Mouse (Mus musculus) brain, embryonic 14.5 days (tissue): ENCODE data around the gene 4931409K22Rik. TPM values are rescaled to one million over a fixed set of nuclear protein-coding genes. Genes with fewer than 3 reads are reported as not detected.
A peak's percentile ranks its signal among the peaks of the same experiment; 100 is the strongest.

Experiments used
- DNase-seq: peaks from one replicate; pipeline ENCODE4 v3.0.0-alpha.2; 2011; ENCODE audit warnings: low read depth
- CTCF ChIP-seq: fragments of 200-500 bp; IDR thresholded peaks from 2 replicates; pipeline ENCODE4 v1.5.1; 2012; ENCODE audit warnings: inconsistent platforms, mild to moderate bottlenecking, moderate library complexity, borderline replicate concordance; ENCODE audit not compliant: insufficient read depth, insufficient read length; ENCODE audit errors: extremely low read depth
- POLR2A ChIP-seq: fragments of 200-500 bp; IDR thresholded peaks from 2 replicates; pipeline ENCODE4 v1.6.1; 2012; ENCODE audit warnings: mild to moderate bottlenecking, inconsistent platforms, borderline replicate concordance; ENCODE audit not compliant: poor library complexity, insufficient read depth, insufficient read length, severe bottlenecking; ENCODE audit errors: extremely low read depth
- polyA plus RNA-seq: library from polyadenylated mRNA; depleted of rRNA; stranded (reverse); fragments of >200 nt; gene quantifications from 2 replicates; pipeline ENCODE4 v1.2.3, GENCODE M21; 2012

4931409K22Rik gene
- polyA plus RNA-seq, 1 experiment, result 0.19 TPM

DNA sequence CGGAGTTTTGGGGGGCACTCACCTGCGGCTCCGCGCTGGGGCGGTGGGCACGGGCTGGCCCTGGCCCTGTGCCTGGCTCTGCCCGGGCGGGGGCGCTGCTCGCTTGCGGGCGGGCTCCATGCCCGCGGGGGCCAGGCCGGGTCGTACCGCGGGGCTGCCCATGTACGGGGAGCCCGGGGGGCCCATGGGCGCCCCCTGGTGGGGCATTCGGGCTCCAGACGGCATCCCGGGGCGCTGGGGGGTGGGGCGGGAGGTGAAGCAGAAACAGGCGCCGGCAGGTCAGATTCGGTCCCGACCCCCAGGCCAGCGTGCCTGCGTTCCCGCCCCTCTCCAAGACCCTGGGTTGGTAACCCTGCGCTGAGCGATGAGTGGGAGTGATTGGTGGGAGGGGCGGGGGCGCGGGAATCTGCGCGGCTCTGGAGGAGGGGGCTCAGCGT lies 42.0 kb upstream of the 4931409K22Rik start:
- TF ChIP-seq CTCF, result peak; percentile 61; the same call in 1 of the 2 replicates
- no peak for TF ChIP-seq POLR2A
- peak; percentile 73 for DNase-seq

- peak; percentile 70 for DNase-seq
- no peak for TF ChIP-seq CTCF
- no peak for TF ChIP-seq POLR2A
Observed at GRCm38 (mm10) chr5:24597901-24598569, 41.4 kb upstream of the 4931409K22Rik start.

GRCm38 (mm10) chr5:24597221-24597728 lies 40.7 kb upstream of the 4931409K22Rik start:
- no peak for TF ChIP-seq POLR2A
- TF ChIP-seq CTCF, result peak; percentile 68; the same call in 1 of the 2 replicates
- peak; percentile 95 for DNase-seq

DNA sequence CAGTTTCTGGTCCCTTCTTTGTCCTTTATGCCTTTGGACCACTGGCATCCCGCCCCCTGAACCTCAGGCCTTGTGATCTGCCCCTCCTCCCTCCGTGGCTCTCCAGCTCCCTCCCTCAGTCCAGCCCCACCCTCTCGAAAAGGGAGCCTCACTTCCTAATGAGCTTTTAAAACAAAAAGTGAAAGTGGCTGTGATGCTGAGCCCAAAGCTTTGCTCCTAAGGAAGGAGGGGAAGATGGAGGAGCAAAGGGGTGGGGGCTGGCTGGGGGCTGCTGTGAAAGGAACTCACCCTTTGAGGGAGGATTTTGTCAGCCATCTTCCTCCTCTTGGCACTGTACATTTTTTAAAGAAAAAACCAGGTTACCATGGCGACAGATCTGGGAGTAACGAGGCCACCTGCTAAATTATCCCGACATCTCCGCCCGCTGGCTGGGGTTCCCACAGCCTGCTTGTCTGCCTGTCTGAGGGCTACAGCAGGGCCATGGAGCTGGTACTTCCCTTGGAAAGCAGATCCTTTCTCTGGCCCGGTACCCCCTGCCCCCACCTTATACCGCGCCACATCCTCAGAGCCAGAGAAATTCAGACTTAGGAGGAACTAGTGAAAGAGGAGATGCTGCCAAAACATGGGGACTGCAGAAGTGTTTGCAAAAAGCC lies 40.0 kb upstream of the 4931409K22Rik start:
- TF ChIP-seq CTCF, result no peak
- no peak; the same call in 1 of the 2 replicates for TF ChIP-seq POLR2A
- peak; percentile 96 for DNase-seq

DNA sequence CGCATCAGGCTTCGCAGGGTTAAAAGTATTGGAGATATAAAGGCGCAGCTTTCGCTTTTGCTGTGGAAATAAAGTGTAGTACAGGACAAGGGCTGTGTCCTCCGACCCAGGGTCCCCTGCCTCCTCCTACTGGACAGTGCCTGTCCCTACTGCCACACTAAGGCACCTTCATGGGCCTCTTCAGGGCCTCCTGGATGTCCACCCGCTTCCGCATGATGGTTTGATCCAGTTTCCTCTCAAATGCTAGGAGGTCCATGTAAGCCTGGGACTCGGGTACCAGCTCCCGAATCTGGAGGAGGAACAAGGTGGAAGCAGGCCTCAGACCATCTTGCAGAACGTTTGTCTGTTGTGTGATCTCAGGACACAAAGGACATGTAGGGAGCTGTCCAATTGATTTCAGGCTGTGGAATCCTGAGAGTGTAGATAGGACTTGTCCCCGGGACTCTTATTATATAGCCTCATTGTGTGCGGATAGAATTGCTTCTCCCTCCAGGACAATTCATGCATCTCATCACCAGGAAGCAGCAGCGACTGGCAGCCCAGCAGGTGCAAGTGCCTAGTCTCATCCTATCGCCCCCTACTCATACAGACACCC lies 39.3 kb upstream of the 4931409K22Rik start:
- TF ChIP-seq CTCF, result 0 out of 2 replicates have a peak, but pooled peaks have one; percentile 1
- no peak for TF ChIP-seq POLR2A
- no peak for DNase-seq

- TF ChIP-seq POLR2A (no peak), CTCF (no peak)
- no peak for DNase-seq
Observed at GRCm38 (mm10) chr5:24595261-24595660, 38.7 kb upstream of the 4931409K22Rik start.

DNA sequence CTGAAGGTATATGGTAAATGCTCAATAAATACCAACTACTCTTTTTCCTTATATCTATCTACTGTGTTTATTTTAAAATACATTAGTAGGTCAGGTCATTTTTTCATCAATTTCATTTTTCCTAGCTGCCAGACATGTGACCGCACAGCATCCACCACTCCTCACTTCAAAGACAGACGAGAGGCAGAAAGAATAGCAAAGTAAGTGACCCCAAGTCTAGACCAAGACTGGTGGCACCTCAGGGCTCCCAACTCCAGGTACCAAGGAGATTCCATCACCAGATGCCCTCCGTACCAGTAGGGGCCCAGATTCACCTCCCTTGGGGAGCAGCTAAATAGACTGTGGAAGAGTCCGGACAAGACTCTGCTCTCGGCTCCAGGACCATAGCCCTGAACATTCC lies 37.7 kb upstream of the 4931409K22Rik start:
- TF ChIP-seq POLR2A (no peak), CTCF (no peak)
- DNase-seq, result no peak

DNA sequence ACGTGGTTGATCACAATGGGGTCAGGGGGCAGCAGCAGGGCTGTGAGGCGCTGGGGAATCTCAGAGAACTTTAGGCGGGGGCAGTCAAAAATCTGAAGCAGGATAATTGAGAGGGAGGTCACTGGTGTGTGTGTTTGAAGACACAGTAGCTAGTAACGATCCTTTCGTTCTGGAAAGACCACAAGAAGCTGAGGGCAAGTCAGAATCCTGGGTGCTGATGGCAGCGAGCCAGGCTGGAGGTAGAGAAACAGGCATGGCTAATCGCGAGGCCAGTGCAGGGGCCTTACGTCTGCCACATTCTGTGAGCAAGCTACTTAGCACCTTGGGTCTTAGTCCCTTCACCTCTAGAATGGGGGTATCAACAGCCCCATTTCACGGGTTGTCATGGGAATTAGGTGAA lies 37.3 kb upstream of the 4931409K22Rik start:
- DNase-seq, result no peak
- no peak for TF ChIP-seq POLR2A
- no peak for TF ChIP-seq CTCF

- DNase-seq, result no peak
- TF ChIP-seq POLR2A, result no peak
Observed at GRCm38 (mm10) chr5:24593230-24593629, 36.6 kb upstream of the 4931409K22Rik start.

DNA sequence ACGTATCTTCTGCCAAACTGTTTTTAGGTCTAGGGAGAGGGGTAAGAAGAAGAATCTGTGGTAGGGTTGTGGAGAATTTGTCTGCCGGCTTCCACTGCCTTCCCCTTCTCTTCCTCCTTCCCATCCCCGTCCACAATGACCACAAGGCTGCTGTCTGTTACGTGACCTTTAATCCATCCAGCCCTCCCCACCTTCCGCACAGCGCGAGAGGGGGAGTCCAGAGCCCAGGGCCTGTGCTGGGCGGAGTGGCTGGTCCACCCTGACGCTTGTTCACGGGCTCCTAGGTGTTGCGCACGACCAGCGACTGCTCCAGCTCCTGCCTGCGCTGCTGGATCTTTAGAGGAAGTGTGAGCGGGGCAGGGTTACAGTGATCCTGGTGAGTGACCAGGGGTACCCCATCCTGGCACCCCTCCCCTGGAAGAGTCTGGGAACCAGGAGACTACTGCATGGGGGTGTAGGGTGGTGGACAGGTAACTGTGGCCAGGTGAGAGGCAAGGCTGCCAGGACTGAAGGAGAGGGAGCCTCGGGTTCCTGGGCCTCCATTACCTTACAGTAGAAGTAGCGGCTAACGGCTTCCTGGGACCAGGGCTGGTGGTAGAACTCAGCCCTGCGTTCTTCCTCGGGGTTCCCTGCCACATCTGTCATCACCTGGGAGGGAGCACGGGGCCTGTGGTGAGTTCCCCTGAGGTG lies 36.0 kb upstream of the 4931409K22Rik start:
- DNase-seq, result no peak

More for the DNA sequence above, 36.0 kb upstream of the 4931409K22Rik start:
- TF ChIP-seq CTCF (no peak), POLR2A (no peak)
